Mouse (Mus musculus) heart, adult 2 months (tissue): ENCODE measurements around the gene Palm2.

Experiments used
- CTCF ChIP-seq: fragments of 200-600 bp; IDR thresholded peaks from 2 replicates; pipeline ENCODE4 v1.8.1; 2022; ENCODE audit warnings: antibody characterized with exemption, mild to moderate bottlenecking, moderate library complexity
- POLR2A ChIP-seq: fragments of 200-500 bp; IDR thresholded peaks from 2 replicates; pipeline ENCODE4 v1.6.1; 2011; ENCODE audit warnings: mild to moderate bottlenecking, low read depth, low read length, control low read depth; ENCODE audit not compliant: insufficient read depth

- TF ChIP-seq POLR2A (no peak), CTCF (no peak)
Measured at GRCm38 (mm10) chr4:57560010-57560409, 126.0 kb downstream of the Palm2 start.
